Mouse (Mus musculus) limb, embryonic 15.5 days (tissue): ENCODE measurements at regions not wholly inside any gene's neighbourhood (a gene's known extent, or its start where the extent isn't known, plus 50 kb on each side); places are given as distances from the start of the nearest gene placed in this dataset.

Experiments used
- ATAC-seq: fragments of 200-750 bp; cut with Nextera tagmentation; 2 replicates; pipeline ENCODE4 v1.8.0; 2017; ENCODE audit warnings: low read depth, moderate TSS enrichment; ENCODE audit not compliant: insufficient number of reproducible peaks, low FRiP score, low TSS enrichment
- H3K27ac ChIP-seq: fragments of 300-500 bp; sonication (generic); 2 replicates; pipeline ENCODE4 v1.5.1; 2015; ENCODE audit warnings: moderate library complexity, mild to moderate bottlenecking, inconsistent platforms
- H3K27me3 ChIP-seq: fragments of 300-500 bp; sonication (generic); 2 replicates; pipeline ENCODE4 v1.6.1; 2015; ENCODE audit warnings: inconsistent platforms
- H3K36me3 ChIP-seq: fragments of 300-500 bp; sonication (generic); 2 replicates; pipeline ENCODE4 v1.6.1; 2015; ENCODE audit warnings: inconsistent platforms
- H3K4me1 ChIP-seq: fragments of 300-500 bp; sonication (generic); 2 replicates; pipeline ENCODE4 v1.6.1; 2015; ENCODE audit warnings: inconsistent platforms
- H3K4me2 ChIP-seq: fragments of 300-500 bp; sonication (generic); 2 replicates; pipeline ENCODE4 v1.6.1; 2015; ENCODE audit warnings: mild to moderate bottlenecking, inconsistent platforms
- H3K4me3 ChIP-seq: fragments of 300-500 bp; sonication (generic); 2 replicates; pipeline ENCODE4 v1.5.1; 2015; ENCODE audit warnings: mild to moderate bottlenecking, inconsistent platforms
- H3K9ac ChIP-seq: fragments of 300-500 bp; sonication (generic); 2 replicates; pipeline ENCODE4 v1.6.1; 2015; ENCODE audit warnings: inconsistent platforms
- H3K9me3 ChIP-seq: fragments of 300-500 bp; sonication (generic); 2 replicates; pipeline ENCODE4 v1.6.1; 2016; ENCODE audit warnings: inconsistent platforms
- WGBS: fragments of 180-500 bp; shearing (Covaris S2); methylation state at CpG from one replicate; pipeline ENCODE4 v1.1.7; 2015; 5-methylcytosine and 5-hydroxymethylcytosine counted together

GRCm38 (mm10) chr12:25309234-25309633 is 212.3 kb upstream of the Id2 start:
- Histone ChIP-seq H3K36me3 (no peaks in the 10 kb centered on the region), H3K9ac (no peak overlapping the region), H3K9me3 (no peaks in the 10 kb centered on the region), H3K4me2 (no peak overlapping the region), H3K27ac (no peak overlapping the region), H3K27me3 (no peaks in the 10 kb centered on the region), H3K4me1 (peaks cover 9% of the 10 kb centered on the region), H3K4me3 (no peak overlapping the region)
- no peak for ATAC-seq
- WGBS: 91% methylated on average over 6 of the region's 6 CpGs

DNA sequence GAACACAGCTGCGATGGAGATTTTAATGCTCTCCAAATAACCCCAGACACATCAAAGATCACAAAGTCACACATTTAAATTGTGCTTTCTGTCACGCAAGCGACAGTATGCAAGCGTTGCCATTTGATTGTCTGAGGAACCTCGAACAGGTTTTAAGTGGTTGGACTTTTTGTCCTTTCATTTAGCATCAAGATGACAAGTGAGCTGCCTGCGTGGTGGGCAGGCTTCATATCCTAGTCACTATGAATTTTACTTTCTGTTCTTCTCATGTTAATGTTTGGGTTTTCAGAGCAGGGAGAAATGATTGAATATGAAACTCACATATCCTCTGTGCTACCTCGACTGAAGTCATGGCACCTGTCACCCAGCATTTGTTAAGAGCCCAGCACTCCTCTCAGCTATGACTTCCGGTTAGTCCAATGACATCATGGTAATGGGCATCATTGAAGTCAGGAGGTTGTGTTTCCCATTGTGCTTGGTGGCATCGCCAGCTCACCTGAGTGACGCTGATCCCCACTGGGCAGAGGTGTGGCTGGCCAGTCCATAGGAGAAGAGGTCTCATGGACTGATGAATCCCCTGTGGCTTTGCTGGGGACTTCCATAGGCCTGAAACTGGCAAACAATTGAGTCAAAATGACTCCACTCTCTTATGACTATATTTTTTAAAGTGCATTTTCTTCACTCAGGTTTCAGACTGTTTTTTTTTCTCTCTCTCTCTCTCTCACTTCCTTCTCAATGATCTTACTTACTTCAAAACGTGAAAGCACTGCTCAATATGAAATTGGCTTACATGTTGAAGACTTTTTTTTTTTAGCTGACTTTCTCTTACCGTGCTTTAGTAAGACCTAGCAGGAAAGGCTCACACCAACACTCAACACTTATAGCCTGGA is 209.1 kb upstream of the Id2 start:
- WGBS: 77% methylated on average over 12 of the region's 12 CpGs
- peaks cover 9% of the 10 kb centered on the region for H3K4me1 ChIP-seq
- H3K9ac ChIP-seq: no peak overlapping the region
- no peaks in the 10 kb centered on the region for H3K36me3 ChIP-seq
- no peak for ATAC-seq
- H3K27ac ChIP-seq: no peak overlapping the region
- no peak overlapping the region for H3K4me2 ChIP-seq
- no peaks in the 10 kb centered on the region for H3K9me3 ChIP-seq
- H3K4me3 ChIP-seq: no peak overlapping the region
- no peaks in the 10 kb centered on the region for H3K27me3 ChIP-seq

- H3K9ac ChIP-seq: no peak overlapping the region
- no peaks in the 10 kb centered on the region for H3K9me3 ChIP-seq
- H3K27me3 ChIP-seq: no peaks in the 10 kb centered on the region
- H3K27ac ChIP-seq: no peak overlapping the region
- no peak overlapping the region for H3K4me2 ChIP-seq
- H3K4me1 ChIP-seq: no peaks in the 10 kb centered on the region
- no peaks in the 10 kb centered on the region for H3K36me3 ChIP-seq
- H3K4me3 ChIP-seq: no peak overlapping the region
- 55% methylated on average over 6 of the region's 6 CpGs for WGBS
- ATAC-seq: no peak
These were observed 208.0 kb upstream of the Id2 start for GRCm38 (mm10) chr12:25304820-25305511.

- Histone ChIP-seq H3K27ac (no peak overlapping the region), H3K4me1 (no peaks in the 10 kb centered on the region), H3K9me3 (no peaks in the 10 kb centered on the region), H3K27me3 (no peaks in the 10 kb centered on the region), H3K36me3 (no peaks in the 10 kb centered on the region), H3K4me3 (no peak overlapping the region), H3K9ac (no peak overlapping the region), H3K4me2 (no peak overlapping the region)
- no peak for ATAC-seq
- 46% methylated on average over 7 of the region's 7 CpGs for WGBS
These were observed 206.6 kb upstream of the Id2 start for GRCm38 (mm10) chr12:25303500-25304050.

DNA sequence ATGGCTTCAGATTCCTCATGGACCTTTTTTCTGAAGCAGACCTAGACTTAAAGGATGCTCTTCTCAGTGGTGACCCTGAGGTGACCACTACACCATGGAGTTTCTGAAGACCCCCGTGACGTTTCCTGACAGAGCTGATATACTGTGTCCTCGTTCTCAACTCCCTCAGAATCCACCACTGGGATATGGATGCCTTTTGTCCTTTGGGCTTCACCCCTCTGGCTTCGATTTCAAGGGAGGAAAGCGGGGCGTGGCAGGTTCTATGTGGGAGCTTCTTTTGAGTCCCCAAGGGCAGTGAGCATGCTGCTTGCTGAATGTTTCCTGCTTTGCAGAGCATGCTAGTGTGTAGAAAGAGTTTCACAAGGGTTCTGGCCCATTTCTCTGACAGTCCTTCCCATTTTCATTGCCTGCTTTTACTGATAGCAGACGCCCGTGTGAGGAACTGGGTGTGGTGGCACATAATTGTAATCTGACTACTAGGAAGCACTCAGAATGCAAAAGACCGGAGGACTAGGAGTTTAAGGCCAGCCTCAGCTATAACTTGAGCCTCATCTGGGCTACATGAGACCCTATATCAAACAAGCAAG is 204.0 kb upstream of the Id2 start:
- H3K4me1 ChIP-seq: no peaks in the 10 kb centered on the region
- WGBS: 58% methylated on average over 9 of the region's 9 CpGs
- no peaks in the 10 kb centered on the region for H3K27me3 ChIP-seq
- no peak overlapping the region for H3K27ac ChIP-seq
- no peak overlapping the region for H3K9ac ChIP-seq
- no peak for ATAC-seq
- no peak overlapping the region for H3K4me3 ChIP-seq
- H3K9me3 ChIP-seq: no peaks in the 10 kb centered on the region
- H3K4me2 ChIP-seq: no peak overlapping the region
- no peaks in the 10 kb centered on the region for H3K36me3 ChIP-seq

GRCm38 (mm10) chr12:25299603-25300471 is 202.9 kb upstream of the Id2 start:
- Histone ChIP-seq H3K9ac (no peak overlapping the region), H3K4me1 (no peaks in the 10 kb centered on the region), H3K4me3 (no peak overlapping the region), H3K9me3 (no peaks in the 10 kb centered on the region), H3K36me3 (no peaks in the 10 kb centered on the region), H3K27ac (no peak overlapping the region), H3K4me2 (no peak overlapping the region), H3K27me3 (no peaks in the 10 kb centered on the region)
- no peak for ATAC-seq
- WGBS: 66% methylated on average over 11 of the region's 11 CpGs

GRCm38 (mm10) chr12:25298766-25299165 is 201.8 kb upstream of the Id2 start:
- WGBS: 84% methylated on average over 3 of the region's 3 CpGs
- H3K27ac ChIP-seq: no peak overlapping the region
- no peaks in the 10 kb centered on the region for H3K4me1 ChIP-seq
- no peak overlapping the region for H3K9ac ChIP-seq
- H3K36me3 ChIP-seq: no peaks in the 10 kb centered on the region
- H3K9me3 ChIP-seq: no peaks in the 10 kb centered on the region
- no peak for ATAC-seq
- H3K4me2 ChIP-seq: no peak overlapping the region
- no peaks in the 10 kb centered on the region for H3K27me3 ChIP-seq
- H3K4me3 ChIP-seq: no peak overlapping the region

DNA sequence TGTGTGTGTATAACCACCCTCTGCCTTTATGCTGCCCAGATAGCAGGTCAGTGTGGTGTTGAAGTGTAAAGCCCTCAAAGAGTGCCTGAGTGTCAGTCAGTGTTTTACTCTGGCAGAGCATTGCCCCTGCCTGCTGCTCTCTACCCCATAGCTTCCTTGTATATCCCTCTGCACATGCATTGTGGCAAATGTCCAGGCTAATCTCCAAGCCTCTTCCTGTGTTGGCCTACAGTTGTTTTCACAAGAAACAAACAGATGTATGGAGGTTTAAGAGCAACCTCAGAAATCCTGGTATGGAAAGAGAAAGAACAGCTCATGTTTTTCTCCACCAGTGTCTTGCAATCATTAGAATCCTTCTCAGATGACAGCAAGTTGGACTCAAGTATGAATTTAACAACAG is 201.0 kb upstream of the Id2 start:
- Histone ChIP-seq H3K27me3 (no peaks in the 10 kb centered on the region), H3K9me3 (no peaks in the 10 kb centered on the region), H3K4me2 (no peak overlapping the region), H3K36me3 (no peaks in the 10 kb centered on the region), H3K4me3 (no peak overlapping the region), H3K27ac (no peak overlapping the region), H3K9ac (no peak overlapping the region; the same call in 1 of the 2 replicates), H3K4me1 (no peaks in the 10 kb centered on the region)
- ATAC-seq: no peak

- Histone ChIP-seq H3K9ac (no peak overlapping the region), H3K4me1 (no peaks in the 10 kb centered on the region), H3K27ac (no peak overlapping the region), H3K36me3 (no peaks in the 10 kb centered on the region), H3K27me3 (no peaks in the 10 kb centered on the region), H3K4me2 (no peak overlapping the region), H3K9me3 (no peaks in the 10 kb centered on the region), H3K4me3 (no peak overlapping the region)
- WGBS: 89% methylated on average over 3 of the region's 3 CpGs
- ATAC-seq: no peak
These were observed 199.7 kb upstream of the Id2 start for GRCm38 (mm10) chr12:25296648-25297047.

DNA sequence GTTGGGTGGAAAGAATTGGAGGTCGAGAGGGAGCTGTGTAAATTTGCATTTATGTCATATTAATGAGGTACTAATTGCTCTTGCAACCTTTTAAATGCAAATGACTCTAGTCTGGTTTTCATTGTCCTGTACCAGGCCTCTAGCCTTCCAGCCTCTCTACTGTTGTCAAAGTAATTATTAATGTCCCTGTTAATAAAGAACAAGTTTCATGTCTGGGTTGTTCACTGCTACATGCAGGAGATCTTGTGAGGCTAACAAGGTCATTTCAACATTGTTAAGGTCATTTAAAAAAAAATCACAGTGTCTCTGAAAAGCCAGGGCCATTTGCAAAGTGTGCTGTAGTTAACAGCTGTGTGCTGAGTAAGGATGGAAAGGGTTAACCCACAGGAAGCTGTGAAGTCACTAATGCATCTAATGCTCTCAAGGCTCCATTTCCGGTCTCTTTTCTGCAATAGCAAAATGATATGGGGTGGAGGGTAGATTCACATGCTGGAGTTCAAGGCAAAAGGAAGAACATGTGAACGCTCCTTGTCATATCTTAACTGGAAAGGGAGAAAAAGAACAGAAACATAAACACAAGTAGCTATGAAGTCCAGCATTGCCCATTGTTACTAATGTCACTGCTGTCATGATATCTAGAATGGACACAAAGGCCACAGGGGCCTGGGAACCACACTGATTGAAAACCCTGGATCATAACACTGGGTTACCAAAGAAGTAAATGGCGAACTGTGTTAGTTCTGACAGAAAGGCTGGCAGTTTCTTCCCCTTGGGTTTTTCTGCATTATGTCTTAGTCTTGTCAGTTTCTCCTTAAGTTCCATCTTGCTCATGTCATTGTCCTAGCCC is 197.5 kb upstream of the Id2 start:
- H3K4me1 ChIP-seq: no peaks in the 10 kb centered on the region
- no peak overlapping the region for H3K9ac ChIP-seq
- no peak overlapping the region for H3K27ac ChIP-seq
- no peak overlapping the region for H3K4me2 ChIP-seq
- no peaks in the 10 kb centered on the region for H3K9me3 ChIP-seq
- no peaks in the 10 kb centered on the region for H3K27me3 ChIP-seq
- WGBS: 48% methylated on average over 4 of the region's 4 CpGs
- H3K36me3 ChIP-seq: no peaks in the 10 kb centered on the region
- H3K4me3 ChIP-seq: no peak overlapping the region
- ATAC-seq: no peak
